Mouse (Mus musculus): ENCODE results near the gene Zfp933. TPM values are rescaled to one million over a fixed set of nuclear protein-coding genes. Genes with fewer than 3 reads are reported as not detected.
"Not testable (repeated sequence)": the region's sequence is repeated elsewhere in the genome, so short reads cannot be mapped to it uniquely, and the experiment has no call there.

Gene Zfp933
- total RNA-seq, 2 experiments from 2014 or later, result 8.6 to 9.5 TPM

DNA sequence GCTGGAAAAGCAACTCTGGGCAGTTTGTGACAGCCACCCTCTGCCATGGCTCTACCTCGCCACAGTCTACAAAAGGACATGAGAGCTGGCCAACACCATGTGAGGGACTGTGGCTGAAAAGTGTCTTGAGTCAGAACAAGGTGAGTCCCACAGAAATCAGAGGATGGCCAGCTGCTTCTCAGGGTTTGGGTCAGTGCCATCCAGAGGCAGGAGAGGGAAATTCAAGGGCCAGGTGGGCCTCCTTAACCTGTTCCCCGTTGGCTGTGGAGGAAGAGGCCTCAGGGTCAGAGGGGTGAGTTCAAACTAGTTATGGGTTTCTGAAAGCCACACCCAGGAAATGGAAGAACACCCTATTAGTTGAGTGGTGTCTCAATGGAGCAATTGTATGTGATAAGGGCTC is 31.3 kb upstream of the Zfp933 start:
- intact Hi-C loops (cut with DNase I), result no loop called here

DNA sequence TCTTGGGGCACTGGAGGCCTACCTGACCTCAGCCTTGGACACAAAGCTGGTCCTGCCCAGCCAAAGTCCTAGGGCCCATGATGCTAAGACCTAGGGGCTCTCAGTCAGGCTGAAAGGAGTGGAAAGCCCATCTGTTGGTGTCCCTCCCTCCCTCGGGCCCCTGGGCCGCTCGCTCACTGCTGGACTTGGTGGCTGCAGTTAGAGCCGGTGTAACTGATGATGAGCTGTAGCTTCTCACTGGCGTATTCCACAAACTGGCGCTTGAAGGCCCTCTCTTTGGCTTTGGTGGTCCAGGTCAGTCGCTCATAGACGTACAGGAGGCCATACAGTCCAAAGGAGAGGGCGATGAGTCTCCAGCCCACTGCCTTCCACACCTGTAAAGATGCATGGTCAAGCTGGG is 30.4 kb upstream of the Zfp933 start:
- Histone ChIP-seq H3K27ac (no peak overlapping the region), H3K4me3 (no peak overlapping the region)
- TF ChIP-seq CTCF (IDR thresholded peaks at IDR 0.05), result no peak
- intact Hi-C loops (cut with DNase I), result no loop called here
- no peak for DNase-seq

More for the DNA sequence above, 31.3 kb upstream of the Zfp933 start:
- TF ChIP-seq CTCF (IDR thresholded peaks at IDR 0.05), result no peak
- no peak for DNase-seq
- Histone ChIP-seq H3K27ac (no peak overlapping the region), H3K4me3 (no peak overlapping the region)

DNA sequence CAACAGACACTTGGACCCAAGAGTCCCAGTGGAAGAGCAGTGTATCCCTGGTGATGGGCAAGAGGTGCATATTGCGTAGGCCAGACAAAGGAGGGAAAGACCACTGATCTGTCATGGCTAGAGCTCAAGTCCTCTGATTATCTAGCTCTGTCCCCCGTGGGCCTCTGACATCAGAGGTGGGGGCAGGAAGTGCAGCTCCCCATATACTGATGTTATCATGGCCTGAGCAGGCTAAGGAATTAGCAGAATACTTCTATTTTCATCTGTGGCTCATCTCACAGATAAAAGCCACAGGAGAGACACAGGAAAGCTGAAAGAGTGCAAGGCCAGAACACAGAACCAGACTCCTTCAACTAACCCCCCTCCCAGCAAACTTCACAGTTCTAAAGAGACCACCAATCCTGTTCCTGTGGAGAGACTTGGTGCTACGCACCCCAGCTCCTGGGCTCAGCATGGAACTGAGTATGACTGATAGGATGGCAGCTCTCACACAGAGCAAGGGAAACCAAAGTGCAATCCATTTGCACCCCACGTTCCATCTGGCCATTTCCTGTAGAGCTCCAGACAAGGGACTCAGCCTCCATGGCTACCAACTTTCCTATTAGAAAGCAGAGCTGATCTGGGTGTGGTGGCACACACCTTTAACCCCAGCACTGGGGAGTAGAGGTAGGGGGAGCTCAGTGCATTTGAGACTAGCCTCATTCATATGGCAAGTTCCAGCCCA is 27.8 kb upstream of the Zfp933 start:
- intact Hi-C loops (cut with DNase I), result no loop called here
- no peak for DNase-seq
- no peak for TF ChIP-seq CTCF (IDR thresholded peaks at IDR 0.05)

DNA sequence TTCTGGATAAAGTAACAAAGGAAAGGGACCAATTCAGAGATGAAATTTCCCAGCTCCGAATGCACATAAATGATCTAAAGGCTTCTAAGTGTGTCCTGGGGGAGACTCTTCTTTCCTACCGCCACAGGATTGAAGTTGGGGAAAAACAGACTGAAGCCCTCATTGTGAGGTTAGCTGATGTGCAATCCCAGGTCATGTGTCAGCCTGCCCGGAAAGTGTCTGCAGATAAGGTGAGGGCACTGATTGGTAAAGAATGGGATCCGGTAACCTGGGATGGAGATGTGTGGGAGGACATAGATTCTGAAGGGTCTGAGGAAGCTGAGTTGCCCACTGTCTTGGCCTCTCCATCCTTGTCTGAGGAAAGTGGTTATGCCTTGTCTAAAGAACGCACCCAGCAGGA is 21.1 kb upstream of the Zfp933 start:
- Histone ChIP-seq H3K4me3 (peak overlapping the region; percentile 96), H3K27ac (peak overlapping the region; percentile 91)
- DNase-seq, result no peak
- TF ChIP-seq CTCF (IDR thresholded peaks at IDR 0.05), result no peak
- intact Hi-C loops (cut with DNase I), result loop anchor here (2.0 kb wide), 1 partner anchor 28 kb away; no protein-coding TSS in a partner anchor

More for the DNA sequence above, 27.8 kb upstream of the Zfp933 start:
- no peak overlapping the region for H3K27ac ChIP-seq
- no peak overlapping the region for H3K4me3 ChIP-seq

DNA sequence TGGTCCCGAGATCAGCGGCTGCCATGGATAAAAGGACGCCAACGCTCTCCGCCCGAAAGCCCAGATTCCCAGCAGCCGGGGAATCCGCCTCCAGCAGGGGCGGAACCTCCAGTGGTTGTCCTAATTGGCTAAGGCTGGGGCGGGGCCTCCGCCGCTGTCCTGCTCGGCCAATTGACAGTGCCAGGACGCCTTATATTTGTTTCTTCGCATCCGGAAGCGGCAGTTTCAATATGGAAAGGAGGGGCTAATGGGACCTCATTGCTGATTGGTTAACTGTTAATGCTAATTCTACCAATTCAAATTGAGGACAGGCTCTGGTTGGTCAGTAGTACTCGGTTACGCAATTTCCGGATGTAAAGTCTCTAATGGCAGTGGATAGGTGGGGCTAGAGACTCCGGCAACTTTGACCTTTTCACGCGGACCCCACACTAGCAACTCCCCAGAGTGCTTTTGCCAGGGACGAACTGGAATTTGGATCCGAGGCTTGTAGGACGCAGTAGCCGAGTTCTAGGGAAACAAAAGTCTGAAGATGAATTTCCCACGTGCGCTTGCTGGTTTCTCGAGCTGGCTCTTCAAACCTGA is 20.4 kb upstream of the Zfp933 start, which contains the start of the genes Miip and Fv1:
TSS of gene Miip (minus strand) at position 367 of the 582 bp plus-strand sequence.
TSS of gene Fv1 (plus strand) at position 530 of the 582 bp plus-strand sequence.
- Histone ChIP-seq H3K27ac (peak within 1 kb of the TSS; percentile 91), H3K4me3 (peak within 1 kb of the TSS; percentile 96)
- DNase-seq, result peak; percentile 97
- intact Hi-C loops (cut with DNase I), result loop anchor here (2.0 kb wide), 1 partner anchor 28 kb away; no protein-coding TSS in a partner anchor
- peak; percentile 9; the same call in 1 of the 2 replicates for TF ChIP-seq CTCF (IDR thresholded peaks at IDR 0.05)

DNA sequence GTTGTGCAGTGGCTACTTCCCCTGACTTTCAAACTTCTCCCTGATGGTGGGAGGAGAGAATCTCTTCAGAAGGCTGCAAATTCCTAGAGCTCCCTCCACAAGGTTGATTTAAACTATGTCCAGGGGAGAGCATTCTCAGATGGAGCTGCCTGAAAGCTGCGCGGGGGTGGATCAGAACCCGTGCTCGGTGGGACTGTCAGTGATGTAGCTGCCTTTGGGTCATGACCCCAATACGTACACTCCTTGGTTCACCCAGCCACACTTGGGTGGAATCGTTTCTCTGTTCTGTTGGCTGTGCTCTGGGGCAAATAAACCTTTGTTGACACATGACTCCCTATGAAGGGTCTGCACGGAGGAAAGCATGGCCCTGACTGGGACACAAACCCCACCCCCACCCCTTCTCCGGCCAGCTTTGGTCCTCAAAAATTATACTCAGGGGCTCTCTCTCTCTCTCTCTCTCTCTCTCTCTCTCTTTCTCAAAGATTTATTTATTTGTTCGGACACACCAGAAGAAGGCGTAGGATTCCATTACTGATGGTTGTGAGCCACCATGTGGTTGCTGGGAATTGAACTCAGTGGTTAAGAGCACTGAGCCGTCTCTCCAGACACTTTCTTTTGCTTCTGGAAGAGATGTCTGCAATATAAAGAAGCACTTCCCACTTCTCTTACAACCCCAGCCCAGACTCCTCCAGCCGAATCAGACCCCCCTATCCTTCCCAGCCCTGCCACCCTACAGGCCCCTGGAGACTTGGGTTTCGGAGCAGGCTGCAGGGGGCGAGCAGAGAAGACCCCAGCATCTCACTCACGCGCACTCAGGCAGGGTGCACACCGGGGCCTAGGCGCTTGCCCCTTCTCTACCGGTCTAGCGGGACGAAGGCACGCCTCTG is 19.6 kb upstream of the Zfp933 start:
- no peak for TF ChIP-seq CTCF (IDR thresholded peaks at IDR 0.05)
- intact Hi-C loops (cut with DNase I), result loop anchor here (2.0 kb wide), 1 partner anchor 29 kb away; no protein-coding TSS in a partner anchor
- DNase-seq, result no peak
- Histone ChIP-seq H3K4me3 (peak overlapping the region; percentile 96), H3K27ac (peak overlapping the region; percentile 91)

DNA sequence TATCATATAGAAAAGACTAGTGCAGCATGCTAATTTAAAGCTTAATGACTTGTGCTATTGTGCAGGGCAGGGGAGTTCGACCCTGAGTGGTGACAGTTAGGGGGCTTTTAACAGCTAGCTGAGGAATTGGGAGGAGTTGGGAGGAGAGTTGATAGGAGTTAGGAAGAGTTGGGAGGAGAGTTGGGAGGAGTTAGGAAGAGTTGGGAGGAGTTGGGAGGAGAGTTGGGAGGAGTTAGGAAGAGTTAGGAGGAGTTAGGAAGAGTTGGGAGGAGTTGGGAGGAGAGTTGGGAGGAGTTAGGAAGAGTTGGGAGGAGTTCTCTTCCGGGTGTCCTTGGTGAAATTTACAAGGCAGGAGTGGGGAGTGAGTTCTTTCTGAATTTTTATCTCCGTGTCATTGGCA is 18.6 kb upstream of the Zfp933 start:
- H3K4me3 ChIP-seq; H3K27ac ChIP-seq; DNase-seq; intact Hi-C loops (cut with DNase I): not testable (repeated sequence)

DNA sequence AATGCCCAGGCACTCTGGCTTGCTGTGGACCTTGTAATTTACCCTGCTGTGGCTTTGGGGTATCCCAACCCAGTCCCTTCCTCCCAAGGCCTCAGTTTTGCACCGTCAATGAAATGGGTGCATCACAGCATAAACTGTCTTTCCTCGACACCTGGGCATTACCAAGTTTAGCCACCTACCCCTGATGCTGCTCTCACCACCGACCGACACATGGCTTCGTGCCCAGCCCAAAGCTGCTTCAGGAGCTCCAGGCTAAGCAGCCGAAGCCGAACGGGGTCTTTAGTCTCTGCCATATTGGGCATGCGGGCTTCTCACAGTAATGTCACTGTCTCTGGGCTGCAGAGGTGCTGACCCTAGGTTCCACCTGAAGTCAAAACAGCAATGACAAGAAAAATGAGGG is 17.9 kb upstream of the Zfp933 start:
- no peak for DNase-seq
- no peak overlapping the region for H3K27ac ChIP-seq
- H3K4me3 ChIP-seq, result no peak overlapping the region
- TF ChIP-seq CTCF (IDR thresholded peaks at IDR 0.05), result no peak
- intact Hi-C loops (cut with DNase I), result no loop called here

DNA sequence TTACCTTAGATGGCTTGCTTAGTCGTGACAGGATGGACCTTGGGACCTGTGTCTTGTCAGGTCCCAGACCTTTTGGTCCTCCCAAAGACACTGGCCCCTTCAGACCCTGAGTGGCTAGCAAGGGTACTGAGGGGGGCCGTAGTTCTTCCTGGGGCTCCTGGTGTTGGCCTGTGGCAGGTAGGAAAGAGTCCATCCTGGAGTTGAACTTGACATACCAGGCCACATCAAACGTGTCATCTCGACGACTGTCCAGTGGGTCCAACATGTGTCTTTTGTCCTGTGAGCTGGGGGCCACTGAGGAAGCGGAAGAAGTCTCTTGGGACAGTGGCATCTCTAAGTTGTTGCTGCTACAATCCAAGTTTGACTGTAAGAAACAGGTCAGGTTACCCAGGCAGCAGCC is 17.5 kb upstream of the Zfp933 start:
- no peak for TF ChIP-seq CTCF (IDR thresholded peaks at IDR 0.05)
- no peak for DNase-seq
- Histone ChIP-seq H3K4me3 (no peak overlapping the region), H3K27ac (no peak overlapping the region)
- intact Hi-C loops (cut with DNase I), result no loop called here

DNA sequence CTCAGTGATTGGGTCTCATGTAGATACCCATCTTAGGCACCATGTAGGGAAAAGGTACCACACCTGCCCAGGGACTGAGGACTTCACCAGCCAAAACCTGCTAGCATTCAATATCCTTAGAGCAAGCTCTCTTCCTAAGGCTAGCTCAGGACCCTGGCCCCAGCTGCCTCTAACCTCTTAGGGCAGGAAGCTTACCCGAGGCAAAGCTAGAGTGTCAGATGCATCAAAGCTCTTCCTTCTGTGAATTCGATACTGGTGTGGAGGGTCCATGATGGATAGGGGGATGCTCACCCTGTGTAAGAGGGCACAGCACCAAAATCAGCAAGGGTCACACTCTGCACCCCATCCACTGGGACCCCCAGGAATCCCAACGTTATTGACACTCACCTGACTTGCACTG is 13.9 kb upstream of the Zfp933 start:
- intact Hi-C loops (cut with DNase I), result no loop called here
- Histone ChIP-seq H3K27ac (no peak overlapping the region), H3K4me3 (no peak overlapping the region)
- TF ChIP-seq CTCF (IDR thresholded peaks at IDR 0.05), result no peak
- no peak for DNase-seq

DNA sequence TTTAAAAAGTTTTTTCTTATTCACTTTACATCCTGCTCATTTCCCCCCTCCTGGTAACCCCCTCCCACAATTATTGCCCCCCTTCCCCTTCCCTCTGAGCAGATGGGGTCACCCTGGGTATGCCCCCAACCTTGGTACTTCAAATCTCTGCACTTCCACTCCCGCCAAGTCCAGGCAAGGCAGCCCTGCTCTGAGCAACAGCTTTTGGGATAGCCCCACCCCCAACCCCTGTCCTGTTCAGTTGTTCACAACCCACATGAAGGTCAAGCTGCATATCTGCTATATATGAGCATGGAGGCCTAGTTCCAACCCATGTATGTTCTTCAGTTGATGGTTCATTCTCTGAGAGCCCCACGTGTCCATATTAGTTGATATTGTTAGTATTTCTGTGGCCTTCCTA is 2.6 kb upstream of the Zfp933 start:
- no peak overlapping the region for H3K4me3 ChIP-seq
- intact Hi-C loops (cut with DNase I), result no loop called here
- TF ChIP-seq CTCF (IDR thresholded peaks at IDR 0.05), result no peak
- no peak for DNase-seq
- no peak overlapping the region for H3K27ac ChIP-seq

DNA sequence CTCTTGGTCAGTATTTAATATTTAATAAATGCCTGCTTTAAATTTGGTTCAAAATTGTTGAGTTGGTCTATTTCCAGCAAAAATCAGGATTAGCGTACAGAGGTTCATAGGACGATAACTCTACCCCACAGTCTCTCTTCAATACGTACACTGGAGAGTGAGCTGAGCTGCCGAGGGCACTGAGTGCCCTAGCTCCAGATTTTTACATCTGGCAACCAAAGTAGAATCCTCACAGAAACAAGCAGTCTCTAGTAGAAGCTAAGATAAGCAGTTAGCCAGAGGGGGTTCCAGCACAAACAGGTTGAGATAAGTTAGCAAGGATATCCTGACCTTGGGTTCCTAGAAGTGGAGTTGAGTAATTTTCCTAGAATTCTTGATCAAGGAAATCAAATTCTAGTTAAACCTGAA is 422 bp upstream of the Zfp933 start:
- peak overlapping the region; percentile 91 for H3K27ac ChIP-seq
- intact Hi-C loops (cut with DNase I), result no loop called here
- no peak for DNase-seq
- no peak for TF ChIP-seq CTCF (IDR thresholded peaks at IDR 0.05)
- peak overlapping the region; percentile 78 for H3K4me3 ChIP-seq

DNA sequence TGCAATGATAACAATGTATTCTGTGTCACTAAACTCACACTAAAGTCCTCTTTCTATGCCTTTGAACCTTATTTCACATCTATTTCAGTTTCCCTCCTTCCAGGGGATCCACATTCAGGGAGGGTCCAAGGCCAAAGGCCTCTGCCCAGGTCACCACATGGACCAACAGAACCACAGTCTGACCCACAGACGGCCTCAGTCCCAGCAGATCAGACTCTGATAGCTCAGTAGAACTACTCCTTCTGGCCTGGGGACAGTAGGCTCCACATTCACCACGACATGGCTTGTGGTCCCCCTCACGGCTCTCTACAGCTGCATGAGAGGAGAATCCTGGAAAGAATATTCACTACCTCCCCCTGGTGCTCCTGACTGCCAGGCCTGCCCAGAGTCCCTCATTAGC is 5.3 kb downstream of the Zfp933 start:
- intact Hi-C loops (cut with DNase I), result no loop called here
- DNase-seq, result no peak
- H3K4me3 ChIP-seq, result no peak overlapping the region
- TF ChIP-seq CTCF (IDR thresholded peaks at IDR 0.05), result no peak
- no peak overlapping the region for H3K27ac ChIP-seq

DNA sequence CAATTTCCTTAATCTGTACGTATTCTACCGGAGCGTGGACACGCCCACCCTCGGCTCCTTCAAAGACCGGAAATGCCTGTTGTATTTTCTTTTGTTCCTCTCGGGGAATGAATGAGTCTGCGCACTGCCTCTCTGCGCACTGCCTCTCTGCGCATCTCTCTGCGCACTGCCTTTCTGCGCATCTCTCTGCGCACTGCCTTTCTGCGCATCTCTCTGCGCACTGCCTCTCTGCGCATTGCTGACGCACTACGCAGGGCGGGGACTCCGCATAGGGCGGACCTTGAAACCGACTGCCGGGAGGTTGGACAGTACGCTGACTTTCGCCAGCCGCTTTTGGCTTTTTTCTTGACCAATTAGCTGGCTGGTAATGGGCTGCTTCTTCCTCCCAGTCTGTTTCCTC is 8.9 kb downstream of the Zfp933 start:
- DNase-seq; H3K4me3 ChIP-seq; H3K27ac ChIP-seq; intact Hi-C loops (cut with DNase I): not testable (repeated sequence)
